Mouse (Mus musculus) lung, embryonic 14.5 days (tissue): ENCODE measurements around the gene Fut2. TPM values are rescaled to one million over a fixed set of nuclear protein-coding genes. Genes with fewer than 3 reads are reported as not detected.

ENCODE experiments used
- ATAC-seq: fragments of 200-750 bp; cut with Nextera tagmentation; 2 replicates; pipeline ENCODE4 v1.8.0; 2017; ENCODE audit warnings: mild to moderate bottlenecking, moderate TSS enrichment, moderate library complexity; ENCODE audit not compliant: insufficient read depth
- DNase-seq: peaks from one replicate; pipeline ENCODE4 v3.0.0-alpha.2; 2015
- H3K27ac ChIP-seq: fragments of 300-500 bp; sonication (generic); 2 replicates; pipeline ENCODE4 v1.5.1; 2014; ENCODE audit warnings: low read depth, mild to moderate bottlenecking, moderate library complexity
- H3K27me3 ChIP-seq: fragments of 300-500 bp; sonication (generic); 2 replicates; pipeline ENCODE4 v1.6.1; 2014; ENCODE audit warnings: low read length, control low read depth; ENCODE audit not compliant: insufficient read depth
- H3K36me3 ChIP-seq: fragments of 300-500 bp; sonication (generic); 2 replicates; pipeline ENCODE4 v1.6.1; 2014; ENCODE audit warnings: control low read depth; ENCODE audit not compliant: insufficient read depth
- H3K4me1 ChIP-seq: fragments of 300-500 bp; sonication (generic); 2 replicates; pipeline ENCODE4 v1.6.1; 2014; ENCODE audit warnings: antibody characterized with exemption, control low read depth; ENCODE audit not compliant: insufficient read depth
- H3K4me2 ChIP-seq: fragments of 300-500 bp; sonication (generic); 2 replicates; pipeline ENCODE4 v1.6.1; 2014; ENCODE audit warnings: mild to moderate bottlenecking
- H3K4me3 ChIP-seq: fragments of 300-500 bp; sonication (generic); 2 replicates; pipeline ENCODE4 v1.5.1; 2014; ENCODE audit warnings: low read depth, low read length
- H3K9ac ChIP-seq: fragments of 300-500 bp; sonication (generic); 2 replicates; pipeline ENCODE4 v1.6.1; 2014
- H3K9me3 ChIP-seq: fragments of 300-500 bp; sonication (generic); 2 replicates; pipeline ENCODE4 v1.6.1; 2016; ENCODE audit warnings: low read depth, low read length, control low read depth
- CTCF ChIP-seq: IDR thresholded peaks from 2 replicates; pipeline ENCODE4 v1.5.1; 2016; ENCODE audit warnings: antibody characterized with exemption, low read depth
- WGBS: fragments of 180-500 bp; shearing (Covaris S2); extraction: QIAGEN DNeasy Blood & Tissue Kit; methylation state at CpG from one replicate; pipeline ENCODE4 v1.1.7; 2014; 5-methylcytosine and 5-hydroxymethylcytosine counted together
- polyA plus RNA-seq: library from polyadenylated mRNA; unstranded; fragments of >200 nt; fragmentation: Nextera tagmentation; extraction: Ambion mirVana; gene quantifications from 2 replicates; pipeline ENCODE4 v1.2.1, GENCODE M21; 2014

The Fut2 gene
- polyA plus RNA-seq, 1 experiment from 2014 or later, result 0.75 TPM

DNA sequence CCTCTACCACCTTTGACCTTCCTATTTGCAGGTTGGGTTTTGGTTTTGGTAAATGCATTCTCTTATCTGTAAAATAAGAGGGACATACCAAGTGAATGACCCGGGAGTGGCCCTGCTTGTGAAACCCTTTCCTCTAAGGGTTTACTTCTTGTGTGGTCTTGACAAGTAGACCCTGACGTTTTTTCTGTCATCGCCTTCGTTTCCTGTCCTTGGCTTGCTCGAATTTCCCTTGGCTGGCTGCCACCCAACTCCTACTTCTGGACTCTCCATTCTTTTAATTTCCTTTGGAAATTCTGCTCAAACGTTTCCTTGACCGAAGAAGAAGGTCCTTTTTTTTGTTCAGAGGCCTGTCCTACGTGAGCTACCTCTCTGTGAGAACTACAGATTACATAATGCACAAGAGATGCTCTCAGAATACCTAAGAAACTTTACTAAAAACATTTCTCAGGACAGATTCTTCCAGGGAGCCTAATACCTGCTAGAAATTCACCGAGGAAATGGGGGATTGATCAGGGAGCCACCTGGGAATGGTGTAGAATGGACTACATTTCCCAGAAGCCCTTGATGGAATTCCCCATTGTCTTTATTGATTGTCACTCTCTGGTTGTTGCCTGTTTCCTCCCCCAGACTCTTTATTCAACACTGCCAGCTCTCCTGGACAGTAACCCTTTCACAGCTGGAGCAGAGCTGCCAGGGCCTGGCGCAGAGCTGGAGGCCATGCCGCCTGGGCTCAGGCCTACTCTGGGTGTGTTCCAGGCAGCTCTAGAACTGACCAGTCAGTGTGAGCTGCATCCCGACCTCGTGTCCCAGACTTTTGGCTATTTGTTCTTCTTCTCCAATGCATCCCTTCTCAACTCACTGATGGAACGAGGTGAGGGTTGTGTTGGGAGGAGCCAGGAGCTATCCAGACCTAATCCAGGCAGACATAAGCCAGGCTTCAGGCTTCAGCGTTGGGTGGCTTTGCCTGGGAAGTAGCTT is 30.2 kb downstream of the Fut2 start:
- peak overlapping the region; percentile 3; the same call in 1 of the 2 replicates for H3K4me2 ChIP-seq

DNA sequence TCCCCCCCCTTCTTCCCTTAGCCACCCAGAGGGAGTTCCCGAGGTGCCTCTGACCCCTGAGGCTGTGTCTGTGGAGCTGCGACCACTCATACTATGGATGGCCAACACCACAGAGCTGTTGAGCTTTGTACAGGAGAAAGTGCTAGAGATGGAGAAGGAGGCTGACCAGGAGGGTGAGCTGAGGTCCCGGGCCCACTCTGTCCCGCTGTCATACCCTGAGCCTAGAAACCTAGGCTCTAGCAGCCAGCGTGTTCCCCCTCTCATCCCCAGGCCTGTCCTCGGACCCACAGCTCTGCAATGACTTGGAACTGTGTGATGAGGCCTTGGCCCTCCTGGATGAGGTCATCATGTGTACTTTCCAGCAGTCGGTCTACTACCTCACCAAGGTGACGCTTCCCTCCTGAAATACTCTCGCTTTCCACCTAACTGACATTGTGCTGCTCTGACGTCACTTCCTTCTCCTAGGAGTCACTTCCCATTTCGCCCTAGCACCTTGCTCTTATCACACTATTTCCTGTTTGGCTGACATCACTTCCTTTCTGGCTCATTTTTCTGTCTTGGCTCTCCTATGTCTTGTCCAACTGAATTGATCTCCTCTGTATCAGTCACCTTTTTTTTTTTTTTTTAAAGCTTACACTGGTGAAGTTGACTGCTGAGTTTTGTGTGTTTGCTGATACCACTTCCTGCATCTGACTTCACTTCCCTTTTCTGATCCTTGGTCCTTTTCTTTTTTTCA is 31.1 kb downstream of the Fut2 start:
- peak; percentile 67 for DNase-seq
- H3K36me3 ChIP-seq, result peaks cover 14% of the 10 kb centered on the region; the same call in 1 of the 2 replicates
- no peaks in the 10 kb centered on the region for H3K9me3 ChIP-seq
- TF ChIP-seq CTCF, result no peak
- peak overlapping the region; percentile 79 for H3K27ac ChIP-seq
- H3K4me2 ChIP-seq, result no peak overlapping the region
- ATAC-seq, result no peak
- H3K4me1 ChIP-seq, result peaks cover 21% of the 10 kb centered on the region
- H3K4me3 ChIP-seq, result no peak overlapping the region
- no peak overlapping the region for H3K9ac ChIP-seq
- WGBS, result 75% methylated on average over 11 of the region's 11 CpGs
- no peaks in the 10 kb centered on the region for H3K27me3 ChIP-seq

More for the DNA sequence above, 30.2 kb downstream of the Fut2 start:
- Histone ChIP-seq H3K27me3 (no peaks in the 10 kb centered on the region), H3K4me3 (no peak overlapping the region), H3K9me3 (no peaks in the 10 kb centered on the region), H3K9ac (no peak overlapping the region), H3K27ac (peak overlapping the region; percentile 79; the same call in 1 of the 2 replicates), H3K4me1 (peaks cover 27% of the 10 kb centered on the region), H3K36me3 (peaks cover 14% of the 10 kb centered on the region; the same call in 1 of the 2 replicates)
- WGBS, result 49% methylated on average over 15 of the region's 15 CpGs
- ATAC-seq (0 out of 2 replicates have a peak, but pooled peaks have one; percentile 15), DNase-seq (peak; percentile 91)
- no peak for TF ChIP-seq CTCF

DNA sequence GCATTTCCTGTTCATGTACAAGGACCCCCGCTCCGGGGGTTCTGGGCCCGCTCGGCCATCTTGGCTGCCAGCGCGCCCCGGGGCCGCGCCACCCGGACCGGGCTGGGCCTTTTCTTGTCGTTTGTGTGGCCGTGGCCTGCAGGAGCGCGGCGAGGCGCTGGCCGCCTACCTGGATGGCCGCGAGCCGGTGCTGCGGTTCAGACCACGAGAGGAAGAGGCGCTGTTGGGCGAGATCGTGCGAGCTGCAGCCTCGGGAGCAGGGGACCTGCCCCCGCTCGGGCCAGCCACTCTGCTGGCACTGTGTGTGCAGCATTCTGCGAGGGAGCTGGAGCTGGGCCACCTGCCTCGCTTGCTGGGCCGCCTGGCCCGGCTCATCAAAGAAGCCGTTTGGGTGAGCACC is 33.7 kb downstream of the Fut2 start:
- peaks cover 14% of the 10 kb centered on the region for H3K4me1 ChIP-seq
- H3K36me3 ChIP-seq, result peaks cover 11% of the 10 kb centered on the region; the same call in 1 of the 2 replicates
- peak; percentile 67 for DNase-seq
- no peak overlapping the region for H3K27ac ChIP-seq
- peak overlapping the region; percentile 25 for H3K4me3 ChIP-seq
- peak; percentile 50 for TF ChIP-seq CTCF
- H3K9ac ChIP-seq, result peak overlapping the region; percentile 40; the same call in 1 of the 2 replicates
- peaks cover 13% of the 10 kb centered on the region for H3K27me3 ChIP-seq
- 11% methylated on average over 35 of the region's 35 CpGs for WGBS
- H3K9me3 ChIP-seq, result no peaks in the 10 kb centered on the region
- ATAC-seq, result no peak
- H3K4me2 ChIP-seq, result peak overlapping the region; percentile 57

DNA sequence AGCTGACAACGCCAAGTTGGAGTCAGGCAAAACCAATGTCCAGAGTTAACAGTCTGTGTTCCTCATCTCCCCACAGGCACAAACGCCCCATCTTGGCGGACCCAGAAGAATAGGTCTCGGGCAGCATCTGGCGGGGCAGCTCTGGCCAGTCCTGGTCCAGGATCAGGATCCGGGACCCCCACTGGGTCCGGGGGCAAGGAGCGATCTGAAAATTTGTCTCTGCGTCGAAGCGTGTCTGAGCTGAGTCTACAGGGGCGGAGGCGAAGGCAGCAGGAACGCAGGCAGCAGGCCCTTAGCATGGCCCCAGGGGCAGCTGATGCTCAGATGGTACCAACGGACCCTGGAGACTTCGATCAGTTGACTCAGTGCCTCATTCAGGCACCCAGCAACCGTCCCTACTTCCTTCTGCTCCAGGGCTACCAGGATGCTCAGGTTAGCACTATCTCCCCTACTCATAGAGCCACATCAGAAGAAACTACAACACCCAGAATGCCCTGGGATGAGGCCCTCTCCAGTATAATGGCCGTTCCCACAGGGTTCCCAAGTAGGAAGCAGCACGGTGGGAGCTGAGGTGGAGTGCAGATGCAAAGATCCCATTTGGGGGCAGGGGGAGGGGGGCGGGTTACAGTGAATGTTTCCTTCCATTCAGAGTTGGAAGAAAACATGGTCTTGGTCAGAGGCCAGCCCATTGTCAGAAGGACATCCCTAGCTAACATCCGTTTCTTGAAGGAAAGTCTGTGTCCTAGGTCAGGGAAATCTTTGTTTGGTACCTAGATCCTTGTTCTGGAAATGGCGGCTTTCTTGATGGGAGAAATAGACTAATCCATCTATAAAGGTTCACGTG is 35.9 kb downstream of the Fut2 start:
- Histone ChIP-seq H3K36me3 (no peaks in the 10 kb centered on the region), H3K27ac (no peak overlapping the region), H3K27me3 (peaks cover 17% of the 10 kb centered on the region), H3K9me3 (no peaks in the 10 kb centered on the region), H3K9ac (no peak overlapping the region), H3K4me2 (0 out of 2 replicates have a peak overlapping the region, but pooled peaks have one; percentile 5), H3K4me1 (peaks cover 6% of the 10 kb centered on the region; the same call in 1 of the 2 replicates), H3K4me3 (no peak overlapping the region)
- TF ChIP-seq CTCF, result no peak
- ATAC-seq, result no peak
- WGBS, result 64% methylated on average over 23 of the region's 23 CpGs
- DNase-seq, result peak; percentile 30

DNA sequence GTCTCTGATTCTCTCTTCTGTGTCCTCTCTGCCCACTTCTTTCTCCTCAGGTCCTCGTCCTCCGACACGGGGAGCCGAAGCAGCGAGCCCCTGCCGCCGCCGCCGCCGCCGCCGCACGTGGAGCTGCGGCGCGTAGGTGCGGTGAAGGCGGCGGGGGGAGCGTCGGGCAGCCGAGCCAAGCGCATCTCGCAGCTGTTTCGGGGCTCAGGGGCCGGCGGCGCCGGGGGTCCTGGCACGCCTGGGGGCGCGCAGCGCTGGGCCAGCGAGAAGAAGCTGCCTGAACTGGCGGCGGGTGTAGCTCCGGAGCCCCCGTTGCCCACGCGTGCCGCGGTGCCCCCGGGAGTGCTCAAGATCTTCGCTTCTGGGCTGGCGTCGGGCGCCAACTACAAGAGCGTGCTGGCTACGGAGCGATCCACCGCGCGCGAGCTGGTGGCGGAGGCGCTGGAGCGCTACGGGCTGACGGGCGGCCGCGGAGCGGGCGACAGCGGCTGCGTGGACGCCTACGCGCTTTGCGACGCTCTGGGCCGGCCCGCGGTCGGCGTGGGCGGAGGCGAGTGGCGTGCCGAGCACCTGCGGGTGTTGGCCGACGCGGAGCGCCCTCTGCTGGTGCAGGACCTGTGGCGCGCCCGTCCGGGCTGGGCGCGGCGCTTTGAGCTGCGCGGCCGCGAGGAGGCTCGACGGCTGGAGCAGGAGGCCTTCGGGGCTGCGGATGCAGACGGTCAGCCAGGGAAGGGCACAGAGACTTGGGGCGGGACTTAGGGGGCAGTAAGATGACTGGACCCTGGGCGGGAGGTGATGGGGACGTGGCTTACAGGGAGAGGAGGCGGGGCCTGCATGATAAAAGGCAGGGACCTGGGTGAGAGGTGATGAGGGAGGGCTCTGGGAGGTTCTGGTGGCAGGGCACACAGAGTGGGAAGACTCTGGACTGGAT is 37.6 kb downstream of the Fut2 start:
- ATAC-seq, result peak; percentile 68

More for the DNA sequence above, 37.6 kb downstream of the Fut2 start:
- WGBS, result 1% methylated on average over 105 of the region's 105 CpGs
- Histone ChIP-seq H3K4me3 (peak overlapping the region; percentile 58), H3K4me2 (peak overlapping the region; percentile 96), H3K4me1 (peaks cover 6% of the 10 kb centered on the region; the same call in 1 of the 2 replicates), H3K36me3 (no peaks in the 10 kb centered on the region), H3K9ac (peak overlapping the region; percentile 73), H3K9me3 (no peaks in the 10 kb centered on the region), H3K27ac (peak overlapping the region; percentile 43), H3K27me3 (peaks cover 17% of the 10 kb centered on the region)
- peak; percentile 93 for DNase-seq
- peak; percentile 40; the same call in 1 of the 2 replicates for TF ChIP-seq CTCF
